Mouse (Mus musculus) lung, postnatal 0 days (tissue): ENCODE results near the gene Prorsd1. TPM values are rescaled to one million over a fixed set of nuclear protein-coding genes. Genes with fewer than 3 reads are reported as not detected.

Experiments
- ATAC-seq: fragments of 200-750 bp; cut with Nextera tagmentation; 2 replicates; pipeline ENCODE4 v1.8.0; 2017; ENCODE audit warnings: moderate library complexity
- DNase-seq: peaks from one replicate; pipeline ENCODE4 v3.0.0-alpha.2; 2016; ENCODE audit warnings: low spot score
- H3K27ac ChIP-seq: fragments of 300-500 bp; sonication (generic); 2 replicates; pipeline ENCODE4 v1.5.1; 2014; ENCODE audit warnings: antibody characterized with exemption, mild to moderate bottlenecking, low read length, mixed read lengths
- H3K27me3 ChIP-seq: fragments of 300-500 bp; sonication (generic); replicated peaks from 2 replicates; pipeline ENCODE4 v1.6.1; 2014; ENCODE audit warnings: low read length, mixed read lengths; ENCODE audit not compliant: insufficient read depth
- H3K36me3 ChIP-seq: fragments of 300-500 bp; sonication (generic); 2 replicates; pipeline ENCODE4 v1.6.1; 2014; ENCODE audit warnings: low read length, mixed read lengths; ENCODE audit not compliant: insufficient read depth
- H3K4me1 ChIP-seq: fragments of 300-500 bp; sonication (generic); 2 replicates; pipeline ENCODE4 v1.6.1; 2014; ENCODE audit warnings: antibody characterized with exemption, low read depth, low read length, mixed read lengths; ENCODE audit not compliant: insufficient read depth
- H3K4me2 ChIP-seq: fragments of 300-500 bp; sonication (generic); replicated peaks from 2 replicates; pipeline ENCODE4 v1.6.1; 2014; ENCODE audit warnings: low read depth, mild to moderate bottlenecking, low read length, moderate library complexity, mixed read lengths
- H3K4me3 ChIP-seq: fragments of 300-500 bp; sonication (generic); 2 replicates; pipeline ENCODE4 v1.5.1; 2014; ENCODE audit warnings: low read depth, low read length
- H3K9ac ChIP-seq: fragments of 300-500 bp; sonication (generic); replicated peaks from 2 replicates; pipeline ENCODE4 v1.6.1; 2014; ENCODE audit warnings: low read depth, mild to moderate bottlenecking
- H3K9me3 ChIP-seq: fragments of 300-500 bp; sonication (generic); 2 replicates; pipeline ENCODE4 v1.6.1; 2016; ENCODE audit warnings: low read length, mixed read lengths
- CTCF ChIP-seq: IDR thresholded peaks from 2 replicates; pipeline ENCODE4 v1.5.1; 2016; ENCODE audit warnings: antibody characterized with exemption, mild to moderate bottlenecking
- EP300 ChIP-seq: IDR thresholded peaks from 2 replicates; pipeline ENCODE4 v1.6.1; 2016; ENCODE audit warnings: antibody characterized with exemption, mild to moderate bottlenecking, control low read depth
- whole genome bisulfite sequencing: fragments of 180-500 bp; shearing (Covaris S2); extraction: QIAGEN DNeasy Blood & Tissue Kit; methylation state at CpG from one replicate; pipeline ENCODE4 v1.1.7; 2014; 5-methylcytosine and 5-hydroxymethylcytosine counted together
- polyA plus RNA-seq: library from polyadenylated mRNA; unstranded; fragments of >200 nt; fragmentation: Nextera tagmentation; extraction: Ambion mirVana; gene quantifications from 2 replicates; pipeline ENCODE4 v1.2.1, GENCODE M21; 2015

Prorsd1 gene
- polyA plus RNA-seq, 1 experiment from 2014 or later = 23.4 TPM

DNA sequence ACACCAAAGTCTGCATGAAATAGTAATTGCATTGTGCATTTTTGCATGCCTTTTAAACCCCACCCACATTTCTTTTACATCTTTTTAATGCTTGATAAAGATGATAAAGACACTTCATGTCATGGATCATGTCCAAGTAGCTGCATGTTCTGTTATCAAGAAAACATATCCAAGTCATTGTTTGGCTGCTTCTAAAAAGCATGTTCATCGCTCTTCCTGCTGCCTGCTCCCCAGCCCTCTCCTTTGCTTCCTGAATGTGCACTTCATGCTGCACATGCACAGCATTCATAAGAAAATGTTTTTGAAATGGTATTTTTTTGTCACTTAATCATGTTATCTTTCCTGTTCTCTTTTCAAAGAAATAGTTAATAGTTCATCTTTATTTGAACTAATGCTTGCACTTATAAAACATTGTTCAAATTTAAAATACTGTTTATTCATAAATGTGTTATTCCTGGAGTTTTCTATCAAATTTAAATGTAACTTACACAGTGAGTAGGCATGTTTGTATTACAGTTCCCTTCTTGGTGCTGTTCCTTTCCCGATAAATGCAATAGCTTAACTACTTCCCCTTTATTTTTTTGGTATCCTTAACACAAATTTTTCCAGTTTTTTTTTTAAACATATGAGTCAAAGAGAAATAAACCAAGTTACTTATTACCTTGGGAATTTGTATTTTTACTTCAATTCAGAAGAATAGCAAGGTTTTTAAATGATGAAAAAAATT lies 9.8 kb downstream of the Prorsd1 start:
- H3K4me1 ChIP-seq = no peaks in the 10 kb centered on the region
- 80% methylated on average over 2 of the region's 2 CpGs for WGBS
- no peak for TF ChIP-seq CTCF
- no peak for TF ChIP-seq EP300
- no peaks in the 10 kb centered on the region for H3K27me3 ChIP-seq
- peaks cover 11% of the 10 kb centered on the region for H3K36me3 ChIP-seq
- ATAC-seq = no peak
- no peak for DNase-seq
- no peak overlapping the region for H3K4me3 ChIP-seq
- H3K27ac ChIP-seq = no peak overlapping the region
- H3K4me2 ChIP-seq = no peak overlapping the region
- no peaks in the 10 kb centered on the region for H3K9me3 ChIP-seq
- no peak overlapping the region for H3K9ac ChIP-seq

DNA sequence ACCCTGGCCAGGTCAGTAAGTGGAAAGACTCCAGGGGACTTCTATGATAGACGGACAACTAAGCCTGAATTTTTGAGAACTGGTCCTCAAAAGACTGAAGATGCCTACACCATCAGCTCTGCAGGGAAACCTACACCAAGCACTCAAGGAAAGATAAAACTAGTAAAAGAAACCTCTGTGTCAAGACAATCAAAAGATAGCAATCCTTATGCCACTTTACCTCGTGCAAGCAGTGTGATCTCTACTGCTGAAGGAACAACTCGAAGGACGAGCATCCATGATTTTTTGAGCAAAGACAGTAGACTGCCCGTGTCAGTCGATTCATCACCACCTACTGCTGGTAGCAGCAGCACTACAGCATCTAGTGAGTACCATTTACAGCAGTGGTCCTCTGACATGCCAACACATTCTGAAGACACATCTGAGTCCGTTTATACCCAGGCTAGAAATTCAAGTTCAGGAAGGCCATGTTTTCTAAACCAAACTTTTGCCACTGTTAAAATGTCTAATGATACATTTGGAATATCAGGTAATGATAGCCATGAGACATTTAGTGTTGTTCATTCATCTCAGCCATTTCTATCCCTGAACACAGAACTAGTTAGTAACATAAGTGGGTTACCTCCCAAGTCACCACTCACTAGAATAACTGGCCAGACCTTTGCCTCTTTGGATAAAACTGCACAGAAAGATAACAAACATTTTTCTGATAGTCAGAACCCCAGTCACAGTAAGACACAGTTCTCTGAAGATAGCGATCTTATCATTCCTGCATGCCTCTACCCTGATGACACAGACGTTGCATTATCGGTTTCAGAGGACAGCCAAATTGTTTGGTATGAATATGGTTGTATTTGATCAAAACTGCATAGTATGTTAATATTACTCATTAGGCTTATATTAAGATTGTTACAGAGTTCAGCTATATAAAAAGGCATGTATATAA lies 10.6 kb downstream of the Prorsd1 start:
- Histone ChIP-seq H3K27ac (no peak overlapping the region), H3K36me3 (peaks cover 11% of the 10 kb centered on the region), H3K4me3 (no peak overlapping the region), H3K9me3 (no peaks in the 10 kb centered on the region), H3K9ac (no peak overlapping the region), H3K27me3 (no peaks in the 10 kb centered on the region), H3K4me1 (no peaks in the 10 kb centered on the region), H3K4me2 (no peak overlapping the region)
- 85% methylated on average over 10 of the region's 10 CpGs for WGBS
- TF ChIP-seq CTCF = no peak
- ATAC-seq (no peak), DNase-seq (no peak)

DNA sequence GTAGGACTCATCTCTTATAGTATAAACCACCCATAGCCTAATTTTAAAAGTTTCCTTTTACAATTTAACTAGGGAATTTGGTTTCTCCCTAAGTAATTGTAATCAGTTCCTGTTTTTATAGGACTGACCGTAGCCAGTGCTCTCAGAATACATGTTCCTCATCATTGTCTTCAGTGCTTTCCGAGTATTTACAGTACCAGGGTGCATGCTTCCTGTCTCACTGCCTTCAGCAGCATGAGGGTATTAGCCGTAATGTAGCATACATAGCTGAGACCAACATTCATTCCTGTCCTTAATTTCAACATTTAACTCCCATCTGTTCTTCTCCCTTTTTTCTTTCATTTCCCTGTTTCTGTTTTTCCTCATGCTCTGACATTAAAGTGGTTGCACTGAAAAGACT lies 17.9 kb downstream of the Prorsd1 start:
- Histone ChIP-seq H3K4me2 (no peak overlapping the region), H3K27me3 (no peaks in the 10 kb centered on the region), H3K9ac (no peak overlapping the region), H3K4me3 (no peak overlapping the region), H3K36me3 (peaks cover 7% of the 10 kb centered on the region), H3K4me1 (no peaks in the 10 kb centered on the region), H3K27ac (no peak overlapping the region), H3K9me3 (no peaks in the 10 kb centered on the region)
- DNase-seq (no peak), ATAC-seq (no peak)
- TF ChIP-seq CTCF = no peak
- TF ChIP-seq EP300 = no peak
- WGBS = 71% methylated on average over 3 of the region's 3 CpGs

DNA sequence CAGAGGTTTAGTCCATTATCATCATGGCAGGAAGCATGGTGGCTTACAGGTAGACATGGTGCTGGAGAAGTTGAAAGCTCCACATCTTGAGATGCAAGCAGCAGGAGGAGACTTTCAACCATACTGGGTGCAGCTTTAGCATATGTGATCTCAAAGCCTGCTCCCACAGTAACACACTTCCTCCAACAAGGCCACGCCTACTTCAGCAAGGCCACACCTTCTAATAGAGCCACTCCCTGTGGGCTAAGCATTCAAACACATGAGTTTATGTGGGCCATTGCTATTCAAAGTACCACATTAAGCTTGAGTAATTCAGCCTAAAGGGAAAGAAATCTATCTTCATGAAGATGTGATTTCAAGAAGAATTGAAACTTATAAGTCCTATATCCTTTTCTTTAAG lies 21.7 kb downstream of the Prorsd1 start:
- 87% methylated on average over 1 of the region's 1 CpGs for WGBS
- H3K27me3 ChIP-seq = no peaks in the 10 kb centered on the region
- ATAC-seq = no peak
- no peaks in the 10 kb centered on the region for H3K9me3 ChIP-seq
- H3K9ac ChIP-seq = no peak overlapping the region
- H3K4me1 ChIP-seq = no peaks in the 10 kb centered on the region
- no peak overlapping the region for H3K4me3 ChIP-seq
- H3K27ac ChIP-seq = no peak overlapping the region
- H3K4me2 ChIP-seq = no peak overlapping the region
- DNase-seq = no peak
- TF ChIP-seq CTCF (no peak), EP300 (no peak)
- no peaks in the 10 kb centered on the region for H3K36me3 ChIP-seq

DNA sequence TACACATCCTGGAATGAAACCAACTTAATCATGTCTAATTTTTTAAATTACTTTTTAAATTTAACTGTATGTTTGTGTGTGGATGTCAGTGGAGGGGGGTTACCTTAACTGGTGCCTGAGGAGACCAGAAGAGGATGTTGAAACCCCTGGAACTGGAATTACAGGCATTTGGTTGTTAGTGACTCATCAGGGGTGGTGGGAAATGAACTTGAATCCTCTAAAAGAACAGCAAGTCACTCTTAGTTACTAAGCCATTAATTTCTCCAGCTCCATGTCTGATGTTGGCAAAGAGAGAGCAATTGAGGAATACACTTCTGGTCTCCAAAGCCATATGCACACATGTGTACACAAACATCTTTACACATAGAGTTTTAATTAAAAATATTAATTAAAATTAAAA lies 40.2 kb downstream of the Prorsd1 start:
- Histone ChIP-seq H3K36me3 (no peaks in the 10 kb centered on the region), H3K4me1 (no peaks in the 10 kb centered on the region), H3K4me3 (no peak overlapping the region), H3K9ac (no peak overlapping the region), H3K27ac (no peak overlapping the region), H3K27me3 (no peaks in the 10 kb centered on the region), H3K4me2 (no peak overlapping the region), H3K9me3 (no peaks in the 10 kb centered on the region)
- TF ChIP-seq CTCF = no peak
- no peak for TF ChIP-seq EP300
- no peak for ATAC-seq
- peak; percentile 5 for DNase-seq

Other genes with a start within 250 kb of the Prorsd1 start
- 13.1 and 16.3 TPM in 2 replicates for gene Ccdc88a, start 141.4 kb downstream of the Prorsd1 start, polyA plus RNA-seq
- gene Mtif2, start 11.4 kb upstream of the Prorsd1 start, polyA plus RNA-seq = 23.8 and 23.9 TPM in 2 replicates
- gene Clhc1, start 32.9 kb upstream of the Prorsd1 start, polyA plus RNA-seq = 0.10 and 0.20 TPM in 2 replicates
- gene Rps27a, start 33.1 kb upstream of the Prorsd1 start, polyA plus RNA-seq = 660 and 704 TPM in 2 replicates
- gene Rtn4, start 177.9 kb upstream of the Prorsd1 start, polyA plus RNA-seq = 57.6 and 67.9 TPM in 2 replicates